Mouse (Mus musculus) ES-Bruce4 (cell line): ENCODE results near the gene Camsap2.

Experiments
- CTCF ChIP-seq: IDR thresholded peaks from one replicate; pipeline ENCODE4 v1.8.1; 2011; ENCODE audit warnings: low read depth, low read length
- EP300 ChIP-seq: IDR thresholded peaks from 2 replicates; pipeline ENCODE4 v1.6.1; 2011; ENCODE audit warnings: low read depth, low read length; ENCODE audit not compliant: insufficient read depth
- POLR2A ChIP-seq: IDR thresholded peaks from one replicate; pipeline ENCODE4 v1.8.1; 2011; ENCODE audit warnings: low read length; ENCODE audit not compliant: insufficient read depth

DNA sequence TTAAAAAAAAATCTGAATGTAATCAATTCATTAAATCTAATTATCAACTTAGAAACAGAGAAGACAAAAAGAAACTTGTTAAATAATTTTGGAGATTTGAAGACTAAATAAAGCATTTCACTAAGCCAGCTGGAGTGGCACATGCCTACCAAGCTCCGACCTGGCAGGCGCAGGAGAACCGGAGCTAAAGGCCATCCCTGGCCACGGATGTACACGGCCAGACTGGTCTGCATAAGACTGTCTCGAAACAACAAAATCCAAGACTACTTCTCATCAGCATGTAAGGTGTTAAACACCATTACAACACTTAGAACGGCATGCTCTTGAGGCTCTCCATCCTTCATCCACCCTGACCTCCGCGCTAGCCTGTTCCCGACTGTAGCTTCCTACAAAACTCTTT is 11.2 kb downstream of the Camsap2 start:
- no peak for TF ChIP-seq CTCF
- no peak for TF ChIP-seq EP300
- TF ChIP-seq POLR2A: no peak
